Mouse (Mus musculus) cerebellum, adult 2 months (tissue): Measurements from ENCODE around the gene Magi2.

Experiments
- CTCF ChIP-seq: fragments of 200-500 bp; IDR thresholded peaks from 2 replicates; pipeline ENCODE4 v1.5.1; 2011; ENCODE audit warnings: low read depth, mild to moderate bottlenecking, control low read depth, low read length, moderate library complexity, borderline replicate concordance; ENCODE audit not compliant: insufficient read depth
- POLR2A ChIP-seq: fragments of 200-500 bp; IDR thresholded peaks from 2 replicates; pipeline ENCODE4 v1.6.1; 2011; ENCODE audit warnings: low read length, control low read depth, borderline replicate concordance; ENCODE audit not compliant: insufficient read depth

- TF ChIP-seq POLR2A (no peak), CTCF (no peak)
These were observed 838.2 kb downstream of the Magi2 start for GRCm38 (mm10) chr5:20065081-20065480.
